Mouse (Mus musculus) mouse embryonic stem cell (cell line): Measurements from ENCODE around the gene Prrt1.

Experiments
- in situ Hi-C, 2 experiments: fragments of 300-500 bp; cut with MboI; formaldehyde crosslinking; loops; 1 replicate in 1 of 2; 3 replicates in 1 of 2; pipeline ENCODE4 v1.14.3; 2019 to 2020; ENCODE audit warnings: low sequenced_read_pairs in 2 of 2, low pct_unique_long_range_greater_than_20kb in 1 of 2, mixed read lengths in 1 of 2; ENCODE audit not compliant: unreplicated experiment in 1 of 2

Prrt1 gene

DNA sequence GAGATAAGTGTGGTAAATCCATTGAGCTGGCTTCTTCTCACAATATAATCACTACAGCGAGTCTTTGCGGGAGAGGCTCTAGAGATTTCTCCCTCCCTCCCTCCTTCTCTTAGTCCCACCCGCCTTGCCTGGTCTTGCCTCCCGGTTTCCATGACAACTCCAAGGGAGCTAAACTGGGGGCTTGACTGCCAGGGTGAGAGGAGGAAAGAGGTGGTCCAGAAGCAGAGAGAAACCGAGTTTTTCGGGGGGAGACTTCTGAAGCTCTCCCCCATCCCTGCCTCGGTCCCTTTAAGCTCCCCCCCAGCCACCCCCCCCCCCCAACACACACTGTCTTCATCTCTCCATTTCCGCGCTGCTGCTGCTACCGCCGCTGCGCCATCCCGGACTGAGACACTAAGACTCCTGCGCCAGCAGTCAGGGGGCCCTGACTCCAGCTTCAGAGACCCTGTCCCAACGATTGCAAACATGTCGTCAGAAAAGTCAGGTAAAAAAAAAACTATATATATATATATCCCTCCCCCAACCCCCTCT is at the start of gene Prrt1:
Prrt1 (plus strand) TSS at position 313 of the 531 bp plus-strand sequence.
- in situ Hi-C loops: loop anchor here in 1 of 2 experiments (5.0 kb wide), 1 partner anchor 52 kb away; no protein-coding TSS in a partner anchor

DNA sequence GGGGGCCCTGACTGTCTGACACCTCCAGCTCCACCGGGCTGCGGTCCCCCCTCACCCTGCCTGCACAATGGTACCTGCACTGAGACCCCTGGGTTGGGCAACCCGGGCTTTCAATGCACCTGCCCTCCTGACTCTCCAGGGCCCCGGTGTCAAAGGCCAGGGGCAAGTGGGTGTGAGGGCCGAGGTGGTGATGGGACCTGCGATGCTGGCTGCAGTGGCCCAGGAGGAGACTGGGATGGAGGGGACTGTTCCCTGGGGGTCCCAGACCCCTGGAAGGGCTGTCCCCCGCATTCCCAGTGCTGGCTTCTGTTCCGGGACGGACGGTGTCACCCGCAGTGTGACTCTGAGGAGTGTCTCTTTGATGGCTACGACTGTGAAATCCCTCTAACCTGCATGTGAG is 46.8 kb upstream of the Prrt1 start:
- in situ Hi-C loops: no loop called here

DNA sequence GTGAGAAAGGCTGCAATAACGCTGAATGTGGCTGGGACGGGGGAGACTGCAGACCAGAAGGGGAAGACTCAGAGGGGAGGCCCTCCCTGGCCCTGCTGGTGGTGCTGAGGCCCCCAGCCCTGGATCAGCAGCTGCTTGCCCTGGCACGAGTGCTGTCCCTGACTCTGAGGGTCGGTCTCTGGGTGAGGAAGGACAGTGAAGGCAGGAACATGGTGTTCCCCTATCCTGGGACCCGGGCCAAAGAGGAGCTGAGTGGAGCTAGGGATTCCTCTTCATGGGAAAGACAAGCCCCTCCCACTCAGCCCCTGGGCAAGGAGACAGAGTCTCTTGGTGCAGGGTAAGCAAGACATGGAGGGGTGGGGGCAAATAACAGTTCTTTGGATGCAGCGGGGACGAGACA is 45.9 kb upstream of the Prrt1 start:
- in situ Hi-C loops: no loop called here

DNA sequence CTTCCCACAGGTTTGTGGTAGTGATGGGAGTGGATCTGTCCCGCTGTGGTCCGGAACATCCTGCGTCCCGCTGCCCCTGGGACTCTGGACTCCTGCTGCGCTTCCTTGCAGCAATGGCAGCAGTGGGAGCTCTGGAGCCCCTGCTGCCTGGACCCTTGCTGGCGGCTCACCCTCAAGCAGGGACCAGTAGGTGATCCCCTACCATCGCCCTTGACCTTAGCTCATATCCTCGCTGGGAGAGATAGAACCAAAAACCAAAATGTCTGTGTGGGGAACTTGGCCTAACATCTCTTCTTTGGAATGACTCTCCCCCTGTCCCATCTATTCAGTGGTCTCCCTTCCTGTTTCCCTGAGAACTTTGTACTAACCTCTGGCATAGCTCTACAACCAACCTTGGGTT is 45.5 kb upstream of the Prrt1 start:
- in situ Hi-C loops: no loop called here

DNA sequence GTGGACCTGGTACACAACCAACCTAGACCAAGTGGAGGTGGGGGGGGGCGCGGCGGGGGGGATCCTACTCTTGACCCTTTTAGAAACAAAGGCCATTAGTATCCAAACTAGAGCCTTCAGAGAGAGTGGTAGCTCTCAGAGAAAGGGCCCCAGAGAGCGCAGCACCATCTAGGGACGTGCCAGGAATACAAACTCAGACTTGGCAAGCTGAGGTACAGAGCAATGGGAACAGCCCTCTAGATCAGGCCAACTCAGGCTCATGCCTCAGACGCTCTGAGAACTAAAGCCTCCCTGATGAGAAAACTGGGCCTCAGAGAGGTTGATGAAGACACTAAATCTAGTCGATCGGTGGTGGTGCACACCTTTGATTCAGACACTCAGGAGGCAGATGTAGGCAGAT is 44.2 kb upstream of the Prrt1 start:
- in situ Hi-C loops: no loop called here

GRCm38 (mm10) chr17:34585877-34586771 is 43.2 kb upstream of the Prrt1 start:
- in situ Hi-C loops: no loop called here

DNA sequence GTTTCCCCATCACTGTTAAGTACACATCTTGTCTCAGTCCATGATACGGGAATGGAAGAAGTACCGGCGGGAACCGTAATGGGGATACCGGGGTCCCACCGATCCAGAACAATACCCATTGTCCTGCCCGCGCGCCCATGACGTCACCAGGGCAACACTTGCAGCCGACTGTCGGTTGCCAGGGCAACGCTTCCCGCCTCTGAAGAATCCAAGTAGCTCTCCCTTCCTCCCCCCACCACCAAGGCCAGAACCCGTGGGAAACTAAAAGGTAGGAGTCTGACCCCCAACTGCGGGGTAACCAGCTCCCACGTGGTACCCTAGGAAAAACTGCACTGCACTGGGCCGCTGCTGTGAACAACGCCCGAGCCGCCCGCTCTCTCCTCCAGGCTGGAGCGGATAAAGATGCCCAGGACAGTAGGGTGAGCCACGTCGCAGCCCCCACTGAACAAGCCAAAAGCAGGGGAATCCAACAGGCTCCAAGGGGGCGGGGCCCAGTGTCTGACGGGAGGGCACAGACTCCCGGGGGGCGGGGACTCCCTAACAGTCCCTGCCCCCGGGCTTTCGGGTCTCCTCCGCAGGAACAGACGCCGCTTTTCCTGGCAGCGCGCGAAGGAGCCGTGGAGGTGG is 42.4 kb upstream of the Prrt1 start:
- in situ Hi-C loops: no loop called here

DNA sequence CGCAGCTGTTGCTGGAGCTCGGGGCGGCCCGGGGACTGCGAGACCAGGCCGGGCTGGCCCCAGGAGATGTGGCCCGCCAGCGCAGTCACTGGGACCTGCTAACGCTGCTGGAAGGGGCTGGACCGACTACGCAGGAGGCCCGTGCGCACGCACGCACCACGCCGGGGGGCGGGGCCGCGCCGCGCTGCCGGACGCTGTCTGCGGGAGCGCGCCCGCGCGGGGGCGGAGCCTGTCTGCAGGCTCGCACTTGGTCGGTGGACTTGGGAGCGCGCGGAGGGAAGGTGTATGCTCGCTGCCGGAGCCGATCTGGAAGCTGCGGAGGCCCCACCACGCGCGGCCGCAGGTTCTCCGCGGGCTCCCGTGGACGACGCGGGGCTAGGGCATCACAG is 41.9 kb upstream of the Prrt1 start:
- in situ Hi-C loops: no loop called here

- in situ Hi-C loops: no loop called here
Measured at GRCm38 (mm10) chr17:34587814-34588213, 41.5 kb upstream of the Prrt1 start.

GRCm38 (mm10) chr17:34588767-34589166 is 40.6 kb upstream of the Prrt1 start:
- in situ Hi-C loops: no loop called here

- in situ Hi-C loops: no loop called here
Measured at GRCm38 (mm10) chr17:34589206-34589605, 40.1 kb upstream of the Prrt1 start.

DNA sequence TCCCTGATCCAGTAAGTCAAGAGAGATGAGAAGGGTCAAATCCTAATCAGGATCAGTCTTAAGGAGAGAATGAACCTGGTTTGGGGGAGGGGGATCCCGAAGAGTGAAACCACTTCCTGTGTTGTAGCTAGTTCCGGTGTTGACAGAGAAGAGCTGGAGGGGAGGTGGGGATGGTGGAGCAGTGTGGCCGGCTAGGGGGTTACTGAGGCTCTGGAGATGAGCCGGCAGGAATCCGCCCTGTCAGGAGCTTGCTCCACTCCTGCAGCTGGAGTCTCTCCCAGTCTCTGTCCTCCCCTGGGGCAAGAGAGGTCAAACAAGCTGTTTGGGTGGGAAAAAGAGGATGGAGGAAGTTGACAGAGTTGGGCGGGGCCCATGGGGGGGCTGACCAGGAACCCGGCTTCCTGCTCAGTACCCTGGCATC is 39.6 kb upstream of the Prrt1 start, which contains the start of gene Gpsm3:
Gpsm3 (plus strand) TSS at position 126 of the 421 bp plus-strand sequence.
- in situ Hi-C loops: no loop called here

DNA sequence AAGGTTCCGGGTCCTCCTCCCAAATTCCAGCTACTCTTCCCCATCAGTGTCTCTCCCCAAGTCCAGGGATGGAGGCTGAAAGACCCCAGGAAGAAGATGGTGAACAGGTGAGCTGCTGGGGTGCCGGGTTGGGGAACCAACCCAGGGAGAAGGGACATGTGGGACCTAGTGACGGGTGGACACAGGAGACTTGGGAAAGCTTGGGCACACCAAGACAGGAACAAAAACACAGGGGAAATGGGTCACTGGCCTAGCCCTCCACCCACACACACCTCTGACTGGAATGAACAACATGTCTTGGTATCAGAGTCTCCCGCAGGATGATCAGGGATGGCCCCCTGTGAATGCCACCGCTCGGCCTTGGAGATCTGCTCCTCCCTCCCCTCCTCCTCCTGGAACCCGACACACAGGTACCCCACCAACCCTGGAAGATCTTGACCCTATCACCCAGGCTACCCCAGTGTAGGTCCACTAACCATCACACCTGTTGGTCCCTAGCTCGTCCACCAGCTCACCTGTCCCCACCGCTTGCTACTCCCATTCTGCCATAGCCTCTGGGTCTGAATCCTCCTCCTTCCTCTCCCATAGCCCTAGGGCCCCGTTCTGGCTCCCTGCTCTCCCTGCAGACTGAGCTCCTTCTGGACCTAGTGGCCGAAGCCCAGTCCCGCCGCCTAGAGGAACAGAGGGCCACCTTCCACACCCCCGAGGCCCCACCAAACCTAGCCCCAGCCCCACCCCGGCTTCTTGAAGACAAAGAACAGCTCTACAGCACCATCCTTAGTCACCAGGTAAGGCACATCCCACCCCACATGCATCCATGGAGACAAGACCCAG is 39.0 kb upstream of the Prrt1 start:
- in situ Hi-C loops: no loop called here

GRCm38 (mm10) chr17:34591029-34591993 is 38.0 kb upstream of the Prrt1 start, which contains the start of gene Pbx2:
TSS of gene Pbx2 (plus strand) at chr17:34591266.
- in situ Hi-C loops: no loop called here

GRCm38 (mm10) chr17:34591994-34592375 is 37.3 kb upstream of the Prrt1 start:
- in situ Hi-C loops: no loop called here

DNA sequence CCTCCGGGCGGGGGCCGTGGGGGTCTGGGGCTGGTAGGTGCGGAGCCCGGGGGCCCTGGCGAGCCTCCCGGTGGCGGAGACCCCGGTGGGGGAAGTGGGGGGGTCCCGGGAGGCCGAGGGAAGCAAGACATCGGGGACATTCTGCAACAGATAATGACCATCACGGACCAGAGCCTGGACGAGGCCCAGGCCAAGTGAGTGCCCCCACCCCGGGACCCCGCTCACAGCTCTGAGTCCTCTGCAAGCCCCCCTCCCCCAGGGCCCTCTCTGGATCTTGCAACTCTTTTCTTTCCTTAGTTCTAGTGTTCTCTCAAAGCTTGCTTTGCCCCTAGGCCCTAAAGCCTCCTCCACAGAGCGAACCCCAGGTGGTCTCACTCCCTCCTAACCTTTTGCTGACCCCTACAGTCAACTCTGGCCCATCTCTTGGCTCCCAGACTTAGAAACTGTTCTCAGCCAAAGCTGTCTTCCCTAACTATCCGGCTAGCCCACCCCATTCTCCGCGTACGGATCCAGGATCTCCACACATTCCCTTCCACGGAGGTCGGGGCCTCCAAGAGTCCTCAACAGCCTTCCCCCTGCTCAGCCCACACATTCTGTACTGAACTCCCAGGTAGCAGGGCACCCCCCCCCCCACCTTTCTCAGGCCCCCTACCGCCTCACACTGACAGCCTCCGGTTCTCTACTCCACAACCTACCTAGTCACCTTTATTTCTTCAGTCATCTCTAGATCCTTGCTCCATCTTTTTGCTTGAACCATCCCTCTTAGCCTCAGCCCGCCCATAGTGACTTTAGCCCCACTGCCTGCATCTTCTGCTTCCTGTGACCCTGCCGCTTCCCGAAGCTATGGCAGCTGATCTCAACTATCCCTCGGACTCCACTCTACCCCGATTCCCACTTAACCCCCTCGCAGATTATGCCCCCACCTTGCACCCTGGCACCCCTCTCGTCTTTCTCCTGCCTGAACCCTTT is 36.5 kb upstream of the Prrt1 start:
- in situ Hi-C loops: no loop called here
